Comparison of ENCODE assay signal across 9 mouse cellular contexts in the genomic region with DNA sequence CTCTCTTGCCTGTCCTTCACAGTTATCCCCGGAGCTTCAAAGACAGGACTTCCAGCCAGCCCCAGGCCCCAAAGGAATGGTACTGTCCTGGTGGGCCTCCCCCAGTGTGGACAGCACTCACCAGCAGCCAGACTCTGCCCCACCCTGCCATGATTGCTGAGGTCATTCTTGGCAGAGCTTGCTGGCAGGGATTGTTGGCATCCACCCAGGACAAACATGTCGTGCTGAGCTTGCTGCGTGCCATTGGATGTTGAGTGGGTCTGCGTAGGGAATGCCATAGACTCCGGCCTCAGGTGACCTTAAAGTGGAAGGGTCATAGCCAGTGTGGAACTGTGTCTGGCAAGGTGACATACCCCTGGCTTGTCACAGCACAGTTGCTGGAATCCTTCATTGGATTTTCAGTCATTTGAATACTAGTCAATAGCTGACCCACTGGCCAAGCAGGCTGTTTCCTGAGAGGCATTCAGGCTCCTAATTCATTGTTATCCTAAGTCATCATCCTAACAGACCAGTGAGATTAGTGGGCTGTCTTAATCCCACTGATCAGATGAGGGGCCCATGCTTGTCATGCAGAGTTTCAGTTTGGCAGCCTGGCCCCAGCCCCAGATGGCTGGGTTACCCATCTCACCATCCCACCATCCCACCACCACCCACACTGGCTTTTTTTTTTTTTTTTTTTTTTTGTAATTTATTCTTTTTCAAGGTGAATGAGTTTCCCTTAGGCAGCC. TPM values are rescaled to one million over a fixed set of nuclear protein-coding genes. Genes with fewer than 3 reads are reported as not detected.
DNase-seq lines count a peak whose midpoint lies in the region; ATAC-seq and TF ChIP-seq lines count a peak whose summit lies in the region.
"Had no signal": no experiment of that assay in that cellular context is flagged by ENCODE, and none has a peak within 500 bp of the region (broad histone marks: within the 10 kb centered on the region; RNA-seq: fewer than 3 reads in every experiment).

No protein-coding gene starts in this region.

- WGBS in kidney, embryonic 15.5 days, result 46% methylated on average over 5 of the region's 5 CpGs
- 83% methylated on average over 5 of the region's 5 CpGs for WGBS in limb, embryonic 11.5 days

- no peak overlapping the region for H3K27ac ChIP-seq in kidney, embryonic 15.5 days
- no peak overlapping the region for H3K27ac ChIP-seq in limb, embryonic 11.5 days (replicated peaks; ENCODE audit: low read depth, low read length)

- H3K4me3 ChIP-seq in kidney, embryonic 15.5 days (replicated peaks), result no peak overlapping the region
- H3K4me3 ChIP-seq in limb, embryonic 11.5 days (ENCODE audit: low read depth, low read length), result no peak overlapping the region
- no peak overlapping the region for H3K4me3 ChIP-seq in myocyte

- H3K36me3 ChIP-seq in kidney, embryonic 15.5 days, result no peaks in the 10 kb centered on the region
- no peaks in the 10 kb centered on the region for H3K36me3 ChIP-seq in limb, embryonic 11.5 days (ENCODE audit: control insufficient read depth, insufficient read depth, low read length)
- peaks cover 20% of the 10 kb centered on the region for H3K36me3 ChIP-seq in myocyte (ENCODE audit: control insufficient read depth, insufficient read depth)

- no peak overlapping the region for H3K9ac ChIP-seq in kidney, embryonic 15.5 days
- 0 out of 2 replicates have a peak overlapping the region, but pooled peaks have one; percentile 2 for H3K9ac ChIP-seq in limb, embryonic 11.5 days (ENCODE audit: low read length)

- no peaks in the 10 kb centered on the region for H3K9me3 ChIP-seq in kidney, embryonic 15.5 days (replicated peaks)
- H3K9me3 ChIP-seq in limb, embryonic 11.5 days (ENCODE audit: control insufficient read depth, low read length), result no peaks in the 10 kb centered on the region

- no peaks in the 10 kb centered on the region for H3K27me3 ChIP-seq in kidney, embryonic 15.5 days
- H3K27me3 ChIP-seq in limb, embryonic 11.5 days (ENCODE audit: control insufficient read depth, insufficient read depth, low read length), result no peaks in the 10 kb centered on the region
- H3K27me3 ChIP-seq in myocyte (ENCODE audit: control insufficient read depth, insufficient read depth, insufficient read length), result no peaks in the 10 kb centered on the region

- peak; percentile 30; the same call in 1 of the 2 replicates for ATAC-seq in kidney, embryonic 15.5 days (replicated peaks; ENCODE audit: low FRiP score)
- no peak for ATAC-seq in limb, embryonic 11.5 days (ENCODE audit: insufficient number of reproducible peaks, low FRiP score, low TSS enrichment, low read depth)
- ATAC-seq in megakaryocyte progenitor cell, adult 5-6 weeks (replicated peaks; ENCODE audit: poor library complexity), result no peak
- no peak for ATAC-seq in erythroid progenitor cell, adult 5-6 weeks (replicated peaks; ENCODE audit: low FRiP score, poor library complexity, severe bottlenecking)

- no peak overlapping the region for H3K4me2 ChIP-seq in kidney, embryonic 15.5 days
- H3K4me2 ChIP-seq in limb, embryonic 11.5 days (ENCODE audit: low read depth, severe bottlenecking), result no peak overlapping the region
- peak overlapping the region; percentile 9 for H3K4me2 ChIP-seq in myocyte (ENCODE audit: low read depth)

- H3K4me1 ChIP-seq in kidney, embryonic 15.5 days, result peaks cover 25% of the 10 kb centered on the region
- peaks cover 15% of the 10 kb centered on the region for H3K4me1 ChIP-seq in limb, embryonic 11.5 days (ENCODE audit: control insufficient read depth, insufficient read depth, low read length)

- no peak overlapping the region for H3ac ChIP-seq in myocyte (ENCODE audit: control insufficient read depth, insufficient read length)

- TF ChIP-seq POLR2A in myocyte (IDR thresholded peaks at IDR 0.05; ENCODE audit: insufficient read length, low read depth), result peak; percentile 19

- DNase-seq in adrenal gland, adult 2 months, result peak; percentile 93
- peak; percentile 55 to 83 for DNase-seq in cerebellum, postnatal 4 days (ENCODE audit: low spot score in 2 of 2)
- DNase-seq in heart, adult 8-10 months (ENCODE audit: low spot score), result peak; percentile 93
- no peak for DNase-seq in limb, embryonic 11.5 days (ENCODE audit: low spot score)

- no peaks in the 10 kb centered on the region for H3K79me2 ChIP-seq in myocyte (ENCODE audit: control insufficient read depth, insufficient read depth)

TF ChIP-seq in myocyte, 11 proteins besides CTCF, POLR2A, EP300 and RAD21:
- TF ChIP-seq POLR2AphosphoS2 (IDR thresholded peaks at IDR 0.05; ENCODE audit: insufficient read length, low read depth), result peak; percentile 42
- peak in 1 of 3 experiments; percentile 24 for TF ChIP-seq MYOD1 (IDR thresholded peaks at IDR 0.05; ENCODE audit: control insufficient read depth in 1 of 3, insufficient read length in 2 of 3, low read depth in 2 of 3)
- TF ChIP-seq E2F4 (IDR thresholded peaks at IDR 0.05; ENCODE audit: insufficient read depth), result no peak

RNA-seq across cellular contexts. Expression of a gene that starts 42.0 kb away (rescaled TPM):
- 10 to 100 TPM; 34.5 to 87.0 TPM for total RNA-seq in adrenal gland, adult 2 months (2021)
- 90.6 and 134 TPM in 2 replicates for polyA plus RNA-seq in adrenal gland, adult 2 months (2012; rRNA removed)
- total RNA-seq in heart, adult 8-10 months (2022), result 100 to 1,000 TPM in 3 of 4 experiments, 10 to 100 TPM in 1; 96.9 to 118 (median 112) TPM
- polyA plus RNA-seq in kidney, embryonic 15.5 days (2015; fragmentation: Nextera tagmentation; extraction: Ambion mirVana), result 13.4 and 14.3 TPM in 2 replicates
- polyA plus RNA-seq in limb, embryonic 11.5 days (2014; fragmentation: Nextera tagmentation; extraction: Ambion mirVana), result 6.5 and 8.3 TPM in 2 replicates
- 176 TPM for polyA plus RNA-seq in myocyte (2012; fragmentation: generic; extraction: Trizol)
- not detected in 2 replicates for total RNA-seq in megakaryocyte progenitor cell, adult 5-6 weeks (2015)
- total RNA-seq in megakaryocyte progenitor cell, adult 5-6 weeks (2017), result 0.29 TPM in 1 of 2 replicates, not detected in the other
- total RNA-seq in erythroid progenitor cell, adult 5-6 weeks (2015; ENCODE audit: low replicate concordance), result not detected in 2 replicates
- total RNA-seq in erythroid progenitor cell, adult 5-6 weeks (2017; ENCODE audit: low replicate concordance), result not detected in 2 replicates

RNA-seq across cellular contexts. Expression of a gene that starts 53.9 kb away (rescaled TPM):
- total RNA-seq in adrenal gland, adult 2 months (2021), result under 1 TPM in 1 of 2 experiments, not detected in 1; 0.03 TPM
- polyA plus RNA-seq in adrenal gland, adult 2 months (2012; rRNA removed), result 0.08 TPM in 1 of 2 replicates, not detected in the other
- under 1 TPM in 1 of 4 experiments, not detected in 3; 0.09 TPM for total RNA-seq in heart, adult 8-10 months (2022)
- 0.17 and 0.22 TPM in 2 replicates for polyA plus RNA-seq in kidney, embryonic 15.5 days (2015; fragmentation: Nextera tagmentation; extraction: Ambion mirVana)
- not detected in 2 replicates for polyA plus RNA-seq in limb, embryonic 11.5 days (2014; fragmentation: Nextera tagmentation; extraction: Ambion mirVana)
- polyA plus RNA-seq in myocyte (2012; fragmentation: generic; extraction: Trizol), result not detected
- not detected in 2 replicates for total RNA-seq in megakaryocyte progenitor cell, adult 5-6 weeks (2015)
- not detected in 2 replicates for total RNA-seq in megakaryocyte progenitor cell, adult 5-6 weeks (2017)
- not detected in 2 replicates for total RNA-seq in erythroid progenitor cell, adult 5-6 weeks (2015; ENCODE audit: low replicate concordance)
- not detected in 2 replicates for total RNA-seq in erythroid progenitor cell, adult 5-6 weeks (2017; ENCODE audit: low replicate concordance)
- total RNA-seq: layer of hippocampus, postnatal 25 days had no signal

Comparison
In these comparisons a context has a peak if more than half of its experiments do, and no peak if none do; other contexts are left out.
1. RNA of a gene that starts 42.0 kb away (total RNA-seq): 96.9 to 118 TPM in heart, adult 8-10 months and 34.5 to 87.0 TPM in adrenal gland, adult 2 months; 0.29 TPM in megakaryocyte progenitor cell, adult 5-6 weeks and not detected in erythroid progenitor cell, adult 5-6 weeks; every median in the first group is over 10 times any median in the second.